Mouse (Mus musculus): ENCODE results near the gene Tnfrsf26. TPM values are rescaled to one million over a fixed set of nuclear protein-coding genes. Genes with fewer than 3 reads are reported as not detected.
A peak's percentile ranks its signal among the peaks of the same experiment; 100 is the strongest.
"Not testable (repeated sequence)": the region's sequence is repeated elsewhere in the genome, so short reads cannot be mapped to it uniquely, and the experiment has no call there.

Tnfrsf26 gene
- polyA plus RNA-seq, 1 experiment from 2014 or later, result 0.17 TPM

GRCm38 (mm10) chr7:143649034-143649768 lies 20.7 kb upstream of the Tnfrsf26 start, which contains the start of gene Tnfrsf22:
TSS of gene Tnfrsf22 (minus strand) at chr7:143649661.
- H3K27me3 ChIP-seq (ENCODE audit: control insufficient read depth, insufficient read depth, low read length), result no peaks in the 10 kb centered on the region
- no peak for TF ChIP-seq EP300 (optimal IDR thresholded peaks at IDR 0.05)
- 0 out of 2 replicates have a peak, but pooled peaks have one; percentile 21 for TF ChIP-seq CTCF (IDR thresholded peaks at IDR 0.05; ENCODE audit: low read depth)
- H3K4me3 ChIP-seq (ENCODE audit: low read depth, low read length), result peak within 1 kb of the TSS; percentile 55
- no peaks in the 10 kb centered on the region for H3K36me3 ChIP-seq (ENCODE audit: control insufficient read depth, insufficient read depth, low read length)
- DNase-seq (ENCODE audit: low spot score), result peak; percentile 85
- H3K4me1 ChIP-seq (replicated peaks; ENCODE audit: control insufficient read depth, insufficient read depth), result no peaks in the 10 kb centered on the region
- peak; percentile 94 for ATAC-seq (ENCODE audit: low FRiP score, low TSS enrichment)
- no peak within 1 kb of the TSS for H3K27ac ChIP-seq (replicated peaks)
- peak within 1 kb of the TSS; percentile 64 for H3K9ac ChIP-seq (ENCODE audit: low read length)
- H3K9me3 ChIP-seq (ENCODE audit: control insufficient read depth, low read length), result no peaks in the 10 kb centered on the region
- H3K4me2 ChIP-seq (replicated peaks; ENCODE audit: low read depth), result peak within 1 kb of the TSS; percentile 88
- 3% methylated on average over 39 of the region's 39 CpGs for WGBS

GRCm38 (mm10) chr7:143643949-143644348 lies 15.4 kb upstream of the Tnfrsf26 start:
- not testable (repeated sequence) for H3K9me3 ChIP-seq (ENCODE audit: control insufficient read depth, low read length); H3K27me3 ChIP-seq (ENCODE audit: control insufficient read depth, insufficient read depth, low read length); H3K27ac ChIP-seq (replicated peaks); H3K36me3 ChIP-seq (ENCODE audit: control insufficient read depth, insufficient read depth, low read length); H3K9ac ChIP-seq (ENCODE audit: low read length); DNase-seq (ENCODE audit: low spot score); H3K4me1 ChIP-seq (replicated peaks; ENCODE audit: control insufficient read depth, insufficient read depth); ATAC-seq (ENCODE audit: low FRiP score, low TSS enrichment); H3K4me3 ChIP-seq (ENCODE audit: low read depth, low read length); H3K4me2 ChIP-seq (replicated peaks; ENCODE audit: low read depth)
- 89% methylated on average over 2 of the region's 2 CpGs for WGBS

GRCm38 (mm10) chr7:143636674-143637073 lies 8.2 kb upstream of the Tnfrsf26 start:
- Histone ChIP-seq H3K4me2 (replicated peaks; ENCODE audit: low read depth) (no peak overlapping the region), H3K4me1 (replicated peaks; ENCODE audit: control insufficient read depth, insufficient read depth) (no peaks in the 10 kb centered on the region), H3K9me3 (ENCODE audit: control insufficient read depth, low read length) (no peaks in the 10 kb centered on the region), H3K9ac (ENCODE audit: low read length) (no peak overlapping the region), H3K4me3 (ENCODE audit: low read depth, low read length) (no peak overlapping the region), H3K27me3 (ENCODE audit: control insufficient read depth, insufficient read depth, low read length) (no peaks in the 10 kb centered on the region), H3K27ac (replicated peaks) (no peak overlapping the region), H3K36me3 (ENCODE audit: control insufficient read depth, insufficient read depth, low read length) (no peaks in the 10 kb centered on the region; the same call in 1 of the 2 replicates)
- no peak for TF ChIP-seq CTCF (IDR thresholded peaks at IDR 0.05; ENCODE audit: low read depth)
- TF ChIP-seq EP300 (optimal IDR thresholded peaks at IDR 0.05), result no peak
- ATAC-seq (ENCODE audit: low FRiP score, low TSS enrichment), result no peak
- 80% methylated on average over 1 of the region's 1 CpGs for WGBS
- no peak for DNase-seq (ENCODE audit: low spot score)

- DNase-seq (ENCODE audit: low spot score) (no peak), ATAC-seq (ENCODE audit: low FRiP score, low TSS enrichment) (no peak)
- Histone ChIP-seq H3K27ac (replicated peaks) (no peak overlapping the region), H3K9ac (ENCODE audit: low read length) (no peak overlapping the region), H3K36me3 (ENCODE audit: control insufficient read depth, insufficient read depth, low read length) (no peaks in the 10 kb centered on the region), H3K9me3 (ENCODE audit: control insufficient read depth, low read length) (no peaks in the 10 kb centered on the region), H3K4me2 (replicated peaks; ENCODE audit: low read depth) (no peak overlapping the region), H3K4me1 (replicated peaks; ENCODE audit: control insufficient read depth, insufficient read depth) (no peaks in the 10 kb centered on the region), H3K4me3 (ENCODE audit: low read depth, low read length) (no peak overlapping the region), H3K27me3 (ENCODE audit: control insufficient read depth, insufficient read depth, low read length) (no peaks in the 10 kb centered on the region)
- WGBS, result 55% methylated on average over 2 of the region's 2 CpGs
- TF ChIP-seq EP300 (optimal IDR thresholded peaks at IDR 0.05) (no peak), CTCF (IDR thresholded peaks at IDR 0.05; ENCODE audit: low read depth) (no peak)
These were observed 3.0 kb upstream of the Tnfrsf26 start for GRCm38 (mm10) chr7:143631503-143631902.

GRCm38 (mm10) chr7:143629501-143629900 lies 979 bp upstream of the Tnfrsf26 start:
- ATAC-seq (ENCODE audit: low FRiP score, low TSS enrichment) (no peak; the same call in 1 of the 2 replicates), DNase-seq (ENCODE audit: low spot score) (no peak)
- no peak for TF ChIP-seq CTCF (IDR thresholded peaks at IDR 0.05; ENCODE audit: low read depth)
- TF ChIP-seq EP300 (optimal IDR thresholded peaks at IDR 0.05), result no peak
- 19% methylated on average over 1 of the region's 1 CpGs for WGBS
- Histone ChIP-seq H3K4me3 (ENCODE audit: low read depth, low read length) (no peak overlapping the region), H3K27ac (replicated peaks) (no peak overlapping the region), H3K27me3 (ENCODE audit: control insufficient read depth, insufficient read depth, low read length) (no peaks in the 10 kb centered on the region), H3K9me3 (ENCODE audit: control insufficient read depth, low read length) (no peaks in the 10 kb centered on the region), H3K36me3 (ENCODE audit: control insufficient read depth, insufficient read depth, low read length) (no peaks in the 10 kb centered on the region), H3K4me2 (replicated peaks; ENCODE audit: low read depth) (no peak overlapping the region), H3K9ac (ENCODE audit: low read length) (no peak overlapping the region), H3K4me1 (replicated peaks; ENCODE audit: control insufficient read depth, insufficient read depth) (no peaks in the 10 kb centered on the region)

- Histone ChIP-seq H3K9ac (ENCODE audit: low read length) (no peak overlapping the region), H3K27ac (replicated peaks) (no peak overlapping the region), H3K4me1 (replicated peaks; ENCODE audit: control insufficient read depth, insufficient read depth) (no peaks in the 10 kb centered on the region), H3K4me3 (ENCODE audit: low read depth, low read length) (no peak overlapping the region), H3K36me3 (ENCODE audit: control insufficient read depth, insufficient read depth, low read length) (no peaks in the 10 kb centered on the region), H3K27me3 (ENCODE audit: control insufficient read depth, insufficient read depth, low read length) (no peaks in the 10 kb centered on the region), H3K4me2 (replicated peaks; ENCODE audit: low read depth) (no peak overlapping the region), H3K9me3 (ENCODE audit: control insufficient read depth, low read length) (no peaks in the 10 kb centered on the region)
- no peak for DNase-seq (ENCODE audit: low spot score)
- WGBS, result 51% methylated on average over 10 of the region's 10 CpGs
- TF ChIP-seq EP300 (optimal IDR thresholded peaks at IDR 0.05), result no peak
- TF ChIP-seq CTCF (IDR thresholded peaks at IDR 0.05; ENCODE audit: low read depth), result no peak
- ATAC-seq (ENCODE audit: low FRiP score, low TSS enrichment), result no peak
These were observed 801 bp downstream of the Tnfrsf26 start for GRCm38 (mm10) chr7:143627555-143628286.

Data from stomach, postnatal 0 days (tissue).